Mouse (Mus musculus) gastrocnemius, postnatal 36 days (tissue): ENCODE data around the gene Timm23. TPM values are rescaled to one million over a fixed set of nuclear protein-coding genes. Genes with fewer than 3 reads are reported as not detected.
"Not testable (repeated sequence)": the region's sequence is repeated elsewhere in the genome, so short reads cannot be mapped to it uniquely, and the experiment has no call there.

Source experiments
- DNase-seq, 2 experiments: peaks; one replicate each; pipeline ENCODE4 v3.0.0; 2022
- intact Hi-C: fragments of 180-260 bp; cut with DNase I; formaldehyde crosslinking; loops from one replicate; pipeline ENCODE4 v1.15.1; 2025
- total RNA-seq, 2 experiments: library from RNA; stranded (reverse); gene quantifications; 2 replicates each; pipeline ENCODE4 v1.2.3; 2021

Timm23 gene
- total RNA-seq, 2 experiments from 2014 or later, result 198 to 210 TPM

GRCm38 (mm10) chr14:32140359-32140965, 61.2 kb downstream of the Timm23 start:
- intact Hi-C loops, result no loop called here
- DNase-seq, result no peak

GRCm38 (mm10) chr14:32136467-32136866, 65.2 kb downstream of the Timm23 start:
- intact Hi-C loops, DNase-seq: not testable (repeated sequence)

- no peak for DNase-seq
Measured at GRCm38 (mm10) chr14:32134293-32134692, 67.4 kb downstream of the Timm23 start.

GRCm38 (mm10) chr14:32131836-32132235, 69.9 kb downstream of the Timm23 start:
- no peak for DNase-seq
- intact Hi-C loops, result no loop called here

More at GRCm38 (mm10) chr14:32134293-32134692, 67.4 kb downstream of the Timm23 start:
- intact Hi-C loops, result no loop called here

Other genes starting within 250 kb of the Timm23 start
- 1 to 10 TPM; 5.2 to 6.2 TPM for gene Galnt15, start 172.9 kb downstream of the Timm23 start, total RNA-seq
- 10 to 100 TPM; 20.3 to 23.7 TPM for gene Oxnad1, start 116.5 kb downstream of the Timm23 start, total RNA-seq
- 100 to 1,000 TPM; 107 to 111 TPM for gene Dph3, start 116.2 kb downstream of the Timm23 start, total RNA-seq
- not detected for gene Msmb, start 59.9 kb downstream of the Timm23 start, total RNA-seq
- 10 to 100 TPM; 55.2 to 61.5 TPM for gene Ncoa4, start 42.0 kb downstream of the Timm23 start, total RNA-seq
- 10 to 100 TPM; 17.1 to 19.9 TPM for gene Parg, start 51 bp upstream of the Timm23 start, total RNA-seq
- gene Ogdhl, start 120.1 kb upstream of the Timm23 start, total RNA-seq, result under 1 TPM; 0.42 to 0.89 TPM
- gene 1700024G13Rik, start 186.5 kb upstream of the Timm23 start, total RNA-seq, result not detected